Mouse (Mus musculus) ES-E14 (cell line): Measurements from ENCODE around the gene Atf7ip.

Experiments
- HCFC1 ChIP-seq: IDR thresholded peaks from 2 replicates; pipeline ENCODE4 v1.6.1; 2012; ENCODE audit warnings: low read length, inconsistent platforms, borderline replicate concordance; ENCODE audit not compliant: insufficient read depth
- ZNF384 ChIP-seq: IDR thresholded peaks from 2 replicates; pipeline ENCODE4 v1.6.1; 2012; ENCODE audit warnings: low read depth, low read length, inconsistent platforms

DNA sequence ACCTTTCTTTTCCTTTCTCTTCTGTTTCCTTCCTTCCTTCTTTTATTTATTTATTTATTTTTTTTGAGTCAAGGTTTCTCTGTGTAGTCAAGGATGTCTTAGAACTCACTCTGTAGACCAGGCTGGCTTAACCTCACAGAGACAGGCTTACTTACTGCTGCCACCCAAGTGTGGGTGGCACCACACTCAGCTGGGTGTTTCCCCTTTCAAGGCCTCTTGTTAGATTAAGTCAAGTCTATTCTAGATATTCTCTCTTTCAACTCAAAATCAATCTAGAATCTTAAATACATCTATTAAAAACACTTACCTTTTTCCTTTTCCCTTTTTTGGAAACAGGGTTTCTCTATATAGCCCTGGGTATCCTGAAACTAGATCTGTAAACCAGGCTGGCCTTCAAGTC, 11.3 kb downstream of the Atf7ip start:
- no peak for TF ChIP-seq HCFC1
- TF ChIP-seq ZNF384 = no peak
